Comparison of ENCODE assay signal across 8 mouse cellular contexts in genomic region chr1:97976072-97976471, GRCm38 (mm10).
DNase-seq lines count a peak whose midpoint lies in the region; ATAC-seq and TF ChIP-seq lines count a peak whose summit lies in the region.

No protein-coding gene starts in this region.

- no peak for TF ChIP-seq POLR2A in lung, adult 2 months (IDR thresholded peaks at IDR 0.05; ENCODE audit: borderline replicate concordance, extremely low read depth, low read depth, low read length)

- DNase-seq in lung, adult 2 months = no peak
- DNase-seq in lung, adult 18-20 months = no peak
- DNase-seq in heart, adult 8-10 months (ENCODE audit: low spot score) = peak; percentile 50
- no peak for DNase-seq in urinary bladder, postnatal 25 days (ENCODE audit: low spot score)
- no peak for DNase-seq in right cerebral cortex, adult 2 months (ENCODE audit: low spot score in 2 of 2)

- no peaks in the 10 kb centered on the region for H3K27me3 ChIP-seq in limb, embryonic 13.5 days
- H3K27me3 ChIP-seq in stomach, embryonic 15.5 days (replicated peaks) = no peaks in the 10 kb centered on the region

- no peak overlapping the region for H3K27ac ChIP-seq in limb, embryonic 13.5 days
- no peak overlapping the region for H3K27ac ChIP-seq in stomach, embryonic 15.5 days

- H3K36me3 ChIP-seq in limb, embryonic 13.5 days = no peaks in the 10 kb centered on the region
- H3K36me3 ChIP-seq in stomach, embryonic 15.5 days = no peaks in the 10 kb centered on the region

- ATAC-seq in limb, embryonic 13.5 days (ENCODE audit: low FRiP score, low read depth) = no peak
- no peak for ATAC-seq in stomach, embryonic 15.5 days (ENCODE audit: insufficient read depth, low FRiP score, low read depth)
- ATAC-seq in activated CD4-positive, CD25-positive, alpha-beta regulatory T cell, adult 4 months = no peak

- 36% methylated on average over 13 of the region's 13 CpGs for WGBS in lung, adult 2 months
- 46% methylated on average over 13 of the region's 13 CpGs for WGBS in limb, embryonic 13.5 days
- WGBS in stomach, embryonic 15.5 days = 42% methylated on average over 13 of the region's 13 CpGs

- no peak overlapping the region for H3K9ac ChIP-seq in limb, embryonic 13.5 days
- H3K9ac ChIP-seq in stomach, embryonic 15.5 days = no peak overlapping the region; the same call in 1 of the 2 replicates

- TF ChIP-seq CTCF in lung, adult 2 months (IDR thresholded peaks at IDR 0.05; ENCODE audit: insufficient read depth, low read length) = 0 out of 2 replicates have a peak, but pooled peaks have one; percentile 3

- no peaks in the 10 kb centered on the region for H3K9me3 ChIP-seq in limb, embryonic 13.5 days
- H3K9me3 ChIP-seq in stomach, embryonic 15.5 days = no peaks in the 10 kb centered on the region

- H3K4me3 ChIP-seq in lung, adult 2 months (replicated peaks; ENCODE audit: extremely low read depth, low read depth, low read length) = peak overlapping the region; percentile 87
- H3K4me3 ChIP-seq in limb, embryonic 13.5 days = peak overlapping the region; percentile 73
- H3K4me3 ChIP-seq in stomach, embryonic 15.5 days (replicated peaks) = peak overlapping the region; percentile 66

- H3K4me1 ChIP-seq in lung, adult 2 months (ENCODE audit: control insufficient read depth, insufficient read depth, low read length) = peaks cover 2% of the 10 kb centered on the region
- H3K4me1 ChIP-seq in limb, embryonic 13.5 days = peaks cover 7% of the 10 kb centered on the region; the same call in 1 of the 2 replicates
- H3K4me1 ChIP-seq in stomach, embryonic 15.5 days = no peaks in the 10 kb centered on the region

- peak overlapping the region; percentile 75 for H3K4me2 ChIP-seq in limb, embryonic 13.5 days (replicated peaks)
- peak overlapping the region; percentile 75 for H3K4me2 ChIP-seq in stomach, embryonic 15.5 days
